Mouse (Mus musculus): ENCODE results near the gene Ube2e1.

DNA sequence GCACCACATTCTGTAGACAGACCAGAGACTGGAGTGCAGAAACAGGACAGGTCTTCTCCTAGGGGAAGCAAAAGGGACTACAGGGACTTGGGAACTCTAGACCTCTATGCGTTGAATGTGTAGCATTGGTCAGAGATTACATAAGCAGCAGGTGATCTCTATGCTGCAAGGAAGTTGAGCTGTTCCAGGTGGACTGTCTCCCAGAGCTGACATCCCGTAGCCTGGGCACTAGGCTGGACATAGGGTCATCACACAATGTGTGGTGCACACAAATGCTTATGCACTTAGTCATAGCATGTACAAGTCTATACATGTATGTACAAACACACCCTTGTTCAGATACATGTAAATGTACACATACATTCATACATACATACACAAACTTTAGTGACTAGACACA lies 11.1 kb upstream of the Ube2e1 start:
- no peak for TF ChIP-seq CTCF (IDR thresholded peaks at IDR 0.05; ENCODE audit: borderline replicate concordance, insufficient read depth, low read depth, low read length)
- no peak for TF ChIP-seq POLR2A (IDR thresholded peaks at IDR 0.05; ENCODE audit: borderline replicate concordance, insufficient read depth, low read length)

Measured in cerebellum, adult 2 months (tissue).